8 mouse cellular contexts compared by ENCODE assay signal in the genomic region with DNA sequence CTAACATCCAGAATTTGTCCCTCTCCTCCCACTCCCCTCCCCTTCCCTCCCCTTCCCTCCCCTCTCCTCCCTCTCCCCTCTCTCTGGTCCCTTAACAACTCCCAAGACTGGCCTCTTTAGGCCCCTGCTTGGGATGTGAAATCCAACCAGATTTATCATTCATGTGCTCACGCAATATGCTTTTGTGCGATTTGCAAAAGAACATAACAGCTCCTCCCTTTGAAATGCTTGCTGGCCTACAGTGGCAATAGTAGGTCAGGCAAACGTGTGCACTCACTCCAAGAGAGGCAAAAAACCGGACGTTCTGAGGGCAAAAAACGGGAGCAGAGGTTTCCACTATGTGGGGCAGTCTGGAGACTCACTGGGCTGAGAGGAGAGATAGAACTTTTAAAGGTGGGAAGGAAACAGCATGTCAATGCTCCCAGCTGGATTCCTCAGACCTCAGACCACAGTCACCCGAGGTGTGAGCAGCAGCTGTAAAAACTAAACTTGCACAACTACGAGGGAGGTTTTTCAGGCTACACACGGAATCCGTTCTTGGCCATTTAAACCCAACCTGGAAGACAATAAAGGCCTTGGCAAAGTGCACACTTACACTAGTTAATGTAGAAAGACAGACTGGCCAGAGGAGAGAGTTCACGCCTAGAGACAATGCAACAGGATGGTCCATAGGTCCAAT. TPM values are rescaled to one million over a fixed set of nuclear protein-coding genes. Genes with fewer than 3 reads are reported as not detected.
DNase-seq lines count a peak whose midpoint lies in the region; ATAC-seq lines count a peak whose summit lies in the region.

No protein-coding gene starts in this region.

- peak overlapping the region; percentile 67; the same call in 1 of the 2 replicates for H3K4me3 ChIP-seq in neural tube, embryonic 11.5 days (ENCODE audit: low read depth, low read length)
- H3K4me3 ChIP-seq in forebrain, embryonic 12.5 days (replicated peaks), result peak overlapping the region; percentile 75
- peak overlapping the region; percentile 59 for H3K4me3 ChIP-seq in liver, embryonic 11.5 days (ENCODE audit: low read depth, low read length)
- peak overlapping the region; percentile 86 for H3K4me3 ChIP-seq in stomach, embryonic 14.5 days (ENCODE audit: low read depth, low read length)

- H3K4me1 ChIP-seq in neural tube, embryonic 11.5 days (ENCODE audit: control insufficient read depth, insufficient read depth, low read length), result peaks cover 13% of the 10 kb centered on the region; the same call in 1 of the 2 replicates
- peaks cover 23% of the 10 kb centered on the region for H3K4me1 ChIP-seq in forebrain, embryonic 12.5 days
- H3K4me1 ChIP-seq in liver, embryonic 11.5 days (replicated peaks; ENCODE audit: control insufficient read depth, insufficient read depth, low read length), result no peaks in the 10 kb centered on the region
- H3K4me1 ChIP-seq in stomach, embryonic 14.5 days (ENCODE audit: control insufficient read depth, insufficient read depth, low read length), result peaks cover 18% of the 10 kb centered on the region

- H3K4me2 ChIP-seq in neural tube, embryonic 11.5 days (ENCODE audit: low read depth), result peak overlapping the region; percentile 89
- peak overlapping the region; percentile 91 for H3K4me2 ChIP-seq in forebrain, embryonic 12.5 days
- peak overlapping the region; percentile 74 for H3K4me2 ChIP-seq in liver, embryonic 11.5 days
- H3K4me2 ChIP-seq in stomach, embryonic 14.5 days (replicated peaks; ENCODE audit: low read depth, low read length), result peak overlapping the region; percentile 72

- no peak overlapping the region for H3K27ac ChIP-seq in neural tube, embryonic 11.5 days (ENCODE audit: low read depth, low read length)
- H3K27ac ChIP-seq in forebrain, embryonic 12.5 days, result no peak overlapping the region
- no peak overlapping the region for H3K27ac ChIP-seq in liver, embryonic 11.5 days (ENCODE audit: low read depth, low read length)
- H3K27ac ChIP-seq in stomach, embryonic 14.5 days (ENCODE audit: low read length), result peak overlapping the region; percentile 93

- WGBS in neural tube, embryonic 11.5 days, result 20% methylated on average over 11 of the region's 11 CpGs
- WGBS in forebrain, embryonic 12.5 days, result 25% methylated on average over 11 of the region's 11 CpGs
- WGBS in liver, embryonic 11.5 days, result 34% methylated on average over 11 of the region's 11 CpGs
- 21% methylated on average over 11 of the region's 11 CpGs for WGBS in stomach, embryonic 14.5 days

- no peaks in the 10 kb centered on the region for H3K36me3 ChIP-seq in neural tube, embryonic 11.5 days (ENCODE audit: control insufficient read depth, insufficient read depth, low read length)
- no peaks in the 10 kb centered on the region for H3K36me3 ChIP-seq in forebrain, embryonic 12.5 days (replicated peaks)
- H3K36me3 ChIP-seq in liver, embryonic 11.5 days (ENCODE audit: control insufficient read depth, insufficient read depth, low read length), result no peaks in the 10 kb centered on the region
- H3K36me3 ChIP-seq in stomach, embryonic 14.5 days (ENCODE audit: control insufficient read depth, insufficient read depth, low read length), result no peaks in the 10 kb centered on the region

- H3K27me3 ChIP-seq in neural tube, embryonic 11.5 days (ENCODE audit: control insufficient read depth, insufficient read depth, low read length), result 0 out of 2 replicates have a peak, but pooled peaks cover 3% of the 10 kb centered on the region
- H3K27me3 ChIP-seq in forebrain, embryonic 12.5 days, result peaks cover 10% of the 10 kb centered on the region; the same call in 1 of the 2 replicates
- H3K27me3 ChIP-seq in liver, embryonic 11.5 days (replicated peaks; ENCODE audit: control insufficient read depth, insufficient read depth, low read length), result peaks cover 24% of the 10 kb centered on the region
- no peaks in the 10 kb centered on the region for H3K27me3 ChIP-seq in stomach, embryonic 14.5 days (ENCODE audit: control insufficient read depth, insufficient read depth, low read length)

- H3K9me3 ChIP-seq in neural tube, embryonic 11.5 days (ENCODE audit: control insufficient read depth, low read length), result no peaks in the 10 kb centered on the region
- no peaks in the 10 kb centered on the region for H3K9me3 ChIP-seq in forebrain, embryonic 12.5 days
- no peaks in the 10 kb centered on the region for H3K9me3 ChIP-seq in liver, embryonic 11.5 days (ENCODE audit: control insufficient read depth, low read length)
- no peaks in the 10 kb centered on the region for H3K9me3 ChIP-seq in stomach, embryonic 14.5 days (ENCODE audit: control insufficient read depth, low read depth, low read length)

- no peak for ATAC-seq in neural tube, embryonic 11.5 days (ENCODE audit: insufficient read depth, low FRiP score, low TSS enrichment)
- ATAC-seq in forebrain, embryonic 12.5 days (ENCODE audit: low FRiP score), result no peak; the same call in 1 of the 2 replicates
- ATAC-seq in liver, embryonic 11.5 days (replicated peaks; ENCODE audit: low FRiP score), result no peak
- ATAC-seq in stomach, embryonic 14.5 days (ENCODE audit: insufficient number of reproducible peaks, insufficient read depth, low FRiP score, low read depth), result no peak

- H3K9ac ChIP-seq in neural tube, embryonic 11.5 days (ENCODE audit: low read length), result no peak overlapping the region; the same call in 1 of the 2 replicates
- peak overlapping the region; percentile 70; the same call in 1 of the 2 replicates for H3K9ac ChIP-seq in forebrain, embryonic 12.5 days
- no peak overlapping the region for H3K9ac ChIP-seq in liver, embryonic 11.5 days (ENCODE audit: low read depth, low read length)
- no peak overlapping the region; the same call in 1 of the 2 replicates for H3K9ac ChIP-seq in stomach, embryonic 14.5 days (replicated peaks; ENCODE audit: low read depth, low read length)

- no peak for DNase-seq in neural tube, embryonic 11.5 days (ENCODE audit: low spot score)
- no peak for DNase-seq in neural tube, embryonic 10.5 days (ENCODE audit: extremely low spot score, low spot score)
- DNase-seq in liver, embryonic 11.5 days (ENCODE audit: low spot score), result no peak
- no peak for DNase-seq in thymus, postnatal 4 days
- no peak for DNase-seq in ovary, postnatal 14 days (ENCODE audit: low spot score)
- DNase-seq in adrenal gland, adult 8-10 months, result no peak

RNA-seq across cellular contexts. Expression of a gene that starts 0.6 kb away (rescaled TPM):
- polyA plus RNA-seq in neural tube, embryonic 11.5 days (2014; fragmentation: Nextera tagmentation; extraction: Ambion mirVana), result 4.2 and 5.2 TPM in 2 replicates
- polyA plus RNA-seq in forebrain, embryonic 12.5 days (2016; fragmentation: Nextera tagmentation; extraction: Ambion mirVana), result 2.1 and 2.6 TPM in 2 replicates
- 2.1 and 2.4 TPM in 2 replicates for polyA plus RNA-seq in liver, embryonic 11.5 days (2014; fragmentation: Nextera tagmentation; extraction: Ambion mirVana)
- polyA plus RNA-seq in stomach, embryonic 14.5 days (2014; fragmentation: Nextera tagmentation; extraction: Ambion mirVana), result 16.2 and 18.1 TPM in 2 replicates
- 1 to 10 TPM; 2.2 to 6.4 (median 4.2) TPM for total RNA-seq in adrenal gland, adult 8-10 months (2022)

RNA-seq across cellular contexts. Expression of a gene that starts 45.1 kb away (rescaled TPM):
- polyA plus RNA-seq in neural tube, embryonic 11.5 days (2014; fragmentation: Nextera tagmentation; extraction: Ambion mirVana), result 10.0 and 10.9 TPM in 2 replicates
- 11.3 and 11.8 TPM in 2 replicates for polyA plus RNA-seq in forebrain, embryonic 12.5 days (2016; fragmentation: Nextera tagmentation; extraction: Ambion mirVana)
- 12.3 and 12.9 TPM in 2 replicates for polyA plus RNA-seq in liver, embryonic 11.5 days (2014; fragmentation: Nextera tagmentation; extraction: Ambion mirVana)
- 14.6 and 15.9 TPM in 2 replicates for polyA plus RNA-seq in stomach, embryonic 14.5 days (2014; fragmentation: Nextera tagmentation; extraction: Ambion mirVana)
- 10 to 100 TPM; 15.7 to 32.1 (median 19.0) TPM for total RNA-seq in adrenal gland, adult 8-10 months (2022)
